Mouse (Mus musculus) c-Kit-positive CD71-negative TER-119-negative erythroid progenitor cells, embryonic 14.5 days (primary cell): ENCODE measurements around the gene Ppp1r32.

ENCODE experiments used
- DNase-seq: peaks from one replicate; pipeline ENCODE4 v3.0.0-alpha.2; 2013; ENCODE audit warnings: low read depth

The Ppp1r32 gene

GRCm38 (mm10) chr19:10458096-10458495, 24.6 kb downstream of the Ppp1r32 start:
- no peak for DNase-seq

- DNase-seq, result no peak
Observed at GRCm38 (mm10) chr19:10457484-10457800, 25.3 kb downstream of the Ppp1r32 start.

- no peak for DNase-seq
Observed at GRCm38 (mm10) chr19:10456752-10457483, 25.8 kb downstream of the Ppp1r32 start, which contains the start of gene Lrrc10b. TSS of gene Lrrc10b (minus strand) at chr19:10457473.

GRCm38 (mm10) chr19:10455437-10455806, 27.3 kb downstream of the Ppp1r32 start:
- DNase-seq, result no peak

- no peak for DNase-seq
Observed at GRCm38 (mm10) chr19:10454718-10455436, 27.9 kb downstream of the Ppp1r32 start.

- peak; percentile 70 for DNase-seq
Observed at GRCm38 (mm10) chr19:10449708-10450107, 33.0 kb downstream of the Ppp1r32 start.

GRCm38 (mm10) chr19:10449190-10449589, 33.5 kb downstream of the Ppp1r32 start:
- no peak for DNase-seq

- no peak for DNase-seq
Observed at GRCm38 (mm10) chr19:10448275-10448674, 34.5 kb downstream of the Ppp1r32 start.

GRCm38 (mm10) chr19:10444685-10445369, 37.9 kb downstream of the Ppp1r32 start:
- no peak for DNase-seq

- no peak for DNase-seq
Observed at GRCm38 (mm10) chr19:10437521-10437920, 45.2 kb downstream of the Ppp1r32 start.

- no peak for DNase-seq
Observed at GRCm38 (mm10) chr19:10436726-10437125, 46.0 kb downstream of the Ppp1r32 start.

- DNase-seq, result peak; percentile 56
Observed at GRCm38 (mm10) chr19:10435908-10436307, 46.8 kb downstream of the Ppp1r32 start.

- DNase-seq, result no peak
Observed at GRCm38 (mm10) chr19:10434927-10435326, 47.8 kb downstream of the Ppp1r32 start.

GRCm38 (mm10) chr19:10433879-10434540, 48.7 kb downstream of the Ppp1r32 start:
- no peak for DNase-seq

- DNase-seq, result no peak
Observed at GRCm38 (mm10) chr19:10433225-10433624, 49.5 kb downstream of the Ppp1r32 start.

- DNase-seq, result no peak
Observed at GRCm38 (mm10) chr19:10431841-10432240, 50.9 kb downstream of the Ppp1r32 start.

- DNase-seq, result no peak
Observed at GRCm38 (mm10) chr19:10431410-10431809, 51.3 kb downstream of the Ppp1r32 start.

- no peak for DNase-seq
Observed at GRCm38 (mm10) chr19:10429371-10429770, 53.4 kb downstream of the Ppp1r32 start.

- no peak for DNase-seq
Observed at GRCm38 (mm10) chr19:10427431-10427830, 55.3 kb downstream of the Ppp1r32 start.

- no peak for DNase-seq
Observed at GRCm38 (mm10) chr19:10426793-10427192, 55.9 kb downstream of the Ppp1r32 start.

- no peak for DNase-seq
Observed at GRCm38 (mm10) chr19:10426312-10426711, 56.4 kb downstream of the Ppp1r32 start.

GRCm38 (mm10) chr19:10425484-10426270, 57.1 kb downstream of the Ppp1r32 start:
- DNase-seq, result no peak
